Mouse (Mus musculus) heart, adult 18-20 months (tissue): Measurements from ENCODE around the gene Wrnip1. TPM values are rescaled to one million over a fixed set of nuclear protein-coding genes. Genes with fewer than 3 reads are reported as not detected.

ENCODE experiments used
- DNase-seq, 2 experiments: peaks; one replicate each; pipeline ENCODE4 v3.0.0; 2021 to 2022; ENCODE audit warnings: mixed read lengths in 1 of 2
- total RNA-seq, 2 experiments: library from RNA; stranded (reverse); gene quantifications; 2 replicates each; pipeline ENCODE4 v1.2.3; 2021

The Wrnip1 gene
- total RNA-seq, 2 experiments from 2014 or later: 19.9 to 26.0 TPM

DNA sequence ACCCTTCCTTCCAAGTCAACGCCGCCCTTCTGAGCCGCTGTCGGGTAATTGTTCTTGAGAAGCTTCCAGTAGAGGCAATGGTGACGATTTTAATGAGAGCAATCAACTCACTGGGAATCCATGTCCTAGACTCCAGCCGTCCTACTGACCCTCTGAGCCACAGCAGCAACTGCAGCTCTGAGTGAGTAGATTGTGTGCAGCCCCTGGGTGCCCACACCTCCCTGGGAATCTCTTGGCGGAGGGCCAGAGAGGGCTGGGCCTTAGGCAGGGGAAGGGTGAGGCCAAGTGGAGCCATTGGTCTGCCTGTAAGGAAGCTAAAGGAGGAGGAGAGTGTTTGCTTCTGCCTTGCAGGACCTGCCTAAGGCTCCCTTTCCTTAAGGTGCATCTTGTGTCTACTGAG is 5.0 kb downstream of the Wrnip1 start:
- DNase-seq: no peak

DNA sequence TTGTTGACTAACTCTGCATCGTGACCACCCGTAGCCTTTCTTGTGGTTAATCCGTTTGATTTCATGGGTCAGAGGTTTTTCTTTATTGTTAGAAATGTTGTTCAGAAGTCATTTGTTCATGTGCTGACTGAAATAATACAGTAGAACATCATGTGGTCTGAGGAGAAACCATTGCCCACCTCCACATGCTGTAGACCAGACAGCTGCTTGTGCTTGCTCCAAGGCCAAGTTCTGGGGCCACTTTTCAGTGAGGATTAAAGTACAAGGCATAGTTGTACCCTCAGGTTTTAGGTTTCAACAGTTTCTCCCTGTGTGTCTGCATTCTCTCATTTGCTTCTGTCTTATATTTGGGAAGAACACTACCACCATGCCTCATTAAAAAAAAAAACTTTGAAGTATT is 5.8 kb downstream of the Wrnip1 start:
- no peak for DNase-seq

DNA sequence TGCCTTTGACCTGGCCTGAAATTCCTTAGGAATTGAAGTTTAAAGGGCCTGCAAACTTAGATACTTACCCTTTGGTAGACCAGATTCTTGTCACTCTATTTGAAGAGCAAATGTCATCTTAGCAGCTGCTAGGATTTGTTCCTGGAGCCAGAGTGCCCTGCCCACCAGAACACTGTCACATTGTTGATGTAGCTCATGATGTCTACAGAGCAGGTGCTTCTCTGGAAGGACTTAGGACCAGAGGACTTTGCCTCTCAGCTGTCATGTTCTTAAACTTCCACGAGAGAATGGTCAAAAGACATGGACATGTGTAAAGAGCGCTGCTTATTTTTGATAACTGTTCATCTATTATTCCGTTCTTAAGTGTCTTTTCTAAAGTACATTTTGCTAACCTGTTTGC is 17.4 kb downstream of the Wrnip1 start:
- DNase-seq: no peak

DNA sequence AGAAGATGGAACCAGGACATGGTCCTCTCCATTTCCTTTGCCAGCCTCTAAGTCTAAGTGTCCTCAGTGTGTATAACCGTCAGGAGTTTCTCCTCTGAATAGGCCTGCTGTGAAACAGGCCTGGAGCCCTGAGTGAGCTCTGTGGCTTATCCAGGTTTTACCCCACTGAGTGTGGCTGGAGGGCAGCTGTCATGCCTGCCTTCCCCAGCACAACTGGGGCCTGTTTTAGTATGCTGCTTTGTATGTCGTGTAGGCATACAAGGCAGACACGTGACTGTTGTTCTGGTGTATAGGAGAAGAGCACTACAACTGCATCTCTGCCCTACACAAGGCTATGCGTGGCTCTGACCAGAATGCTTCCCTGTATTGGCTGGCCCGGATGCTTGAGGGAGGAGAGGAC is 18.1 kb downstream of the Wrnip1 start:
- DNase-seq: no peak

DNA sequence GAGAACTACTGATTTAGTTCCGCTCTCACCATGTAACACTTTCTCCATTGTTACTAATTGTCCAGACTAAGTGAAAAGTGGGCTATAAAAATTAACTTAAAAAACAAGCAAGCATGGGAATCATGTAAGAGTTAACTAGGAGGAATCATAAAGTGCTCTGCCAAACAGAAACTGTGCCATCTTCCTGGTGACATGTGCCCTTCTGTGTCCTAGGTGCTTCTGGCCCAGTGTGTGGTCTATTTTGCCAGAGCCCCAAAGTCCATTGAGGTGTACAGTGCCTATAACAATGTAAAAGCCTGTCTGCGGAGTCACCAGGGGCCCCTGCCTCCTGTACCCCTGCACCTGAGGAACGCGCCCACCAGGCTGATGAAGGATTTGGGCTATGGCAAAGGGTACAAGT is 19.8 kb downstream of the Wrnip1 start:
- DNase-seq: no peak

DNA sequence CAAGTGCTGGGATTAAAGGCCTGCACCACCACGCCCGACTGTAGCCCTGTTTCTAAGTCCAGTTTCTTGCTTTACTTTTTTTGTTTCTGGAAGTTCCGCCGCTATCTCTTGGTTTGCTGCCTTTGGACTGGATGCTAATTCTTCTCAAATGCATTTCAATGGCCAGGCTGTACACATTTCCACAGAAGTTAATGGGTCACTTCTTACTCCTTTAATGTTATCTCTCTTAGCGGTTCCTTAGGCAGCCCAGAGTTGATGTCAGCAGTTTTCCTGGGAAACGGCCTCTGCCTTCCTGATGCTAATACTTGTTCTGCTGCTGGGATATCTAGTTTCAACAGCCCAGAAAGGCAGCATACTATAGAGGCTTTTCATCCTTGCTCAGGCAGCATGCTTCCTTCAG is 21.3 kb downstream of the Wrnip1 start:
- DNase-seq: no peak

DNA sequence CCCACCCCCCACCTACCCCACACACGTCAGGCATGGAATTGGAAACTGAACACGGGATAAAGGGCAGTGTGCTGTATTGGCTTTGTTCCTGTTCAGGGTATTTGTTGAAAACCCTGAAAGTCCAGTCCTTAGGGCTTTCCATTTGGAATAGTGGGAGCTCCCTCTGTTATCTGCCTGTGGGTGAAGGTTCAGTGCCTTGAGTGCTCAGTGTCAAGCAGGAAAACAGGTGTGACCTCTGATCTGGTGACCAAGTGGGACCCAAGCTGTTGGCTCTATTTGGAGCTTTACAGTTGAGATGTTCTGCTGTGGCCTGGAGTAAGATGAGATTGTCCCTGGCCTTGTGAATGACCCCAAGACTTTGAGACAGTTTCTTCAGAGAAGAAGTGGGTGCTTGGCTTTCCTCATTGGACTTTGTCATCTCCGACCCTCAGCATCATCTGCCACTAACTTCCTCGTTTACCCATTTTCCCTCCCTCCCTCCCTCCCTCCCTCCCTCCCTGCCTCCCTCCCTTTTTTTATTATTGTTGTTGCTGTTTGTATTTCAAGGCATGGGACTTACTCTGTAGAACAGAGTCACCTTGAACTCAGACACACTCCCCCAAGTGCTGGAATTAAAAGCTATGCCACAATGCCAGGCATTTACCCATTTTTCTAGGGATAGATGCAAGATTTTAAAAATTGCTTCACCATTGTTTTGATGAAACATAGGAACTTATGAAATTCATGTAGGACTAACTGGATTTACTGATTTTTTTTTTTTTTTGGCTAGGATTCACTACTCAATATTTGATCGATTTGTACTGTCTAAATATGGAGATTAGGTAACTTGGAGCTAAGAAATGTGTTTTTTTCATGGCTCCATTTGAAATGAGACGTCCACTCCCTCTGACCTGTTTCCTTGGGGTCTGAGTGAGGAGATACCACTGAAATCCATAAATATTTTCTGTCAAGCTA is 22.8 kb downstream of the Wrnip1 start:
- no peak for DNase-seq

DNA sequence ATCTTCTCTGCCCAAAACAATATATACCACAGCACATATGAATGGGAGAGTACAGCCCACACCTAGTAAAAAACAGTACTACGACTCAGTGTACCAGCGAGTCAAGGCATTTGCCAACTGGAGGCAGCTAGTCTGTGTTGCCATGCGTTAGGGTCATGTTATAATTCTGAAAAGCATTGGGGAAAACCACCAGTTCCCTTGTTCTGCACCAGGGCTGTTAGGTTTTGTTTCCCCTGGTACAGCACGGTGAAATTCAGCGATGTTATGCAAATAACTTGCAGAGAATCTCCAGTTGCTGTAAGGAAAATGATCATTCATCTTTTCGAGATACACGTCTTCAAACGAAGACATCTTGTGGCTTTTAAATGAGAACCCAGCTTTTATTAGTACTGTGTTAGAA is 23.7 kb downstream of the Wrnip1 start:
- DNase-seq: no peak

DNA sequence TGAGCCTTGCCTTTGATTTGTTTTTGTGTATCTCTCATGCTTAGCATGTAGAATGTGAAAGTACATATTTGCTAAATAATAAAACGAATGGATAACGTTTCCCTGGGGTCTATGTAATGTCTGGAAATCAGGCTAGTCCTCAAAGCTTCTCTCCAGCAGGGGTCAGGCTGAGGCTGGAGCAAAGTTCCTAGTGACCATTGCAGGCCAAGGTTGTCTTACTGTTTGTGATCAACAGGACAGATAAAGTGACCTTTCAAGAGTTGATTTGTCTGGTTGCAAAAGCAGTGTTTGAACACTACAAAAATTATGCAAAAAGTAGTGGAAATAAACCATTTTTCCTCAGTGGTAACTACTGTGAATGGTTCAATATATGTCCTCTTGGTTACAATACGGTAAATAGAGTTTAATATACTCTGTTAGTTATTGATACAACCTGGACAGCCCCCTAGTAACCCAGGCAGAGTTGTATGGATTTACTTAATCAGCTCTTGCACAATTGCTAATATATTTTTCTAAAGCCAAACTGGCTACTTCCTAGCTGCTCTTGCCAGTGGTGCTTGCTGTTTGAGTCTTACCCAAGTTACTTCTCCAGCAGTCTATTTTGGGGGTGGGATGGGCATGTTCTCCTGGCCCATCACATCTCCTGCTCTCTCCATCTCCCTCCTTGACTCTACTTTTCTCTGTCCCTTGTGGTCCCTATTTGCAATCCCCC is 25.4 kb downstream of the Wrnip1 start:
- DNase-seq: no peak

DNA sequence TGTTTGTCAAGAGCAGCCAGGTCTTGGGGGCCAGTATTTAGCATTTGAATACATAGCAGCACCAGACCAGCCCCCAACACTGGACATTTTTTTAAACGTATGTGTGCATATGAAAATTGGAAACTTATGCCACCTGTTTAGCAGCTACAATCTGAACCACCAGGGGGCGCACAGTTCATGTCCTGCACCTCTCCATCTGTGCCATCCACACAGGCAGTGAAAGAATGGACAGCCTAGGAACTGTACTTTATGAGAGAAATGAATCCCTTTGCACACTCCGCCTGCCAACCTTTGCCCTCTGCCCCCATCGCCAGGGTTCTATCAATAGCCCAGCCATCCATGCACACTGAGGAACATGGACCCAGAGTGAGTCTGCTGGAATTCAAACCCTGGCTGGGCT is 26.1 kb downstream of the Wrnip1 start:
- DNase-seq: peak; percentile 31 to 73

DNA sequence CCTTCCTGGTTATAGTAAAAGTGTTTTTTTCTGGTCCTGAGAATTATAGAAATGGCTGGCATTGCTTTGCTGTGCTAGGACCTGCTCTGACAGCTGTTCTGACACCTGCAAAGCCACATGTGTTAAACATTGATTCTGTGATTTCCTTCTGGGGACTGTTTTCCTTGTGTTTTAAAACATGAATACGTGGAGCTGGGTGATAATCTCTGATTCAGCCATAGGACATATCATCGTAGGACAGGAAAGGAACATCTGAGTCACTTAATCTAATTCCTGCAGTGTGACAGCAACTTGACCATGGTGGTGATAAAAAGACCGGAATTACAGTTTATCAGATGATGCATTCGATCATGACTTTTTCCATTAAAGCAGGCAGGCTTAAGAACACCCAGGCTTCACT is 27.0 kb downstream of the Wrnip1 start:
- DNase-seq: no peak

DNA sequence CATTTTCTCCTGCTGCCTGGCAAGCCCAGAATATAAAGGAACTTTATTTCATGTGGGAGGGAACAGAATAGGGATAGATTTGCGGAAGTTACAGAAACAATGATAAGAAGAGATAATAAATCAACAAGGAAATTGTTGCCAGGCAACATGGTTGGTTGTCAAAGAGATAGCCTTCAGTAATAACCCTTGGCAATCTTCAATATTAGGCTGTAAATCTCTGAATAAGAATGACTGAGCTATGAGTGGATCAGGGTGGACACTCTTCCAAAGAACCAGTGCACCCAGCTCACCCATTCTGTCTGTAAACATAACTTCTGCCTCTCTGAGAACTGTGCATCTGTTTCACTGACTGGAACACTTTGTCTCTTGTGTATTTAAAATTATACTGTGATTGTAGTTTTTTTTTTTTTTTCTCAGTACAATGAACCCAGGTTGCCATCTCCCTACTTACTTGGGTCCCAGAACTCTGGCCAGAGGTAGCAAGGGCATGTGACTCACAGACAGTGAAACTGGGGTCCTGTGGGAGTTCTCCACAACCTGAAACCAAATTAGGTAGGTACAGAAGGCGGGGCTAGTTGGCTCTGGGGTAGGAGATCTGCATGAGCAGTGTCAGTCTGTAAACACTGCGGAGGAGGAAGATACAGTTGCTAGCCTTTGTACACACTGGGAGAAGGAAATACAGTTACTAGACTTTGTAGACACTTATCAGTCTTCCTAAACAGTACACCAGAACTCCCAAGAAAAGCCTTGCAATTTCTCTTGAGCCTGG is 29.9 kb downstream of the Wrnip1 start:
- peak in 1 of 2 experiments; percentile 25 for DNase-seq

DNA sequence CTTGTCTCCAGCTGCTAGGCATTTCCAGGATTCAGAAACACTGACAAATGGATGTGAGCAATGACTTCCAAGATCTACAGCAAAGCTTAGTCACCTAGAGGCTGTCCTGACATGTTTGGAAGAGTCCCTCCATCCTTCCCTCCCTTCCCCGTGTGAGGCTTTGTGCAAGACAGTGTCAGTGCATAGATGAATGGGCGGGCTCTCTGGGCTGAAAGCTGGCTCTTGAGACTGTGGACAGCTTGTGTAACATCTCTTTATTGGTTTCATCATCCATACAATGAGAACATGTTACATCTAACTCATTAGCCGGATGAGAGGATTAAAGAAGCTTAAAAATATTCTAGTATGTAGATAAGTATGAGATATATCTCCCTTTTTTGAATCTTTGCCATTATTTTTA is 30.9 kb downstream of the Wrnip1 start:
- no peak for DNase-seq

DNA sequence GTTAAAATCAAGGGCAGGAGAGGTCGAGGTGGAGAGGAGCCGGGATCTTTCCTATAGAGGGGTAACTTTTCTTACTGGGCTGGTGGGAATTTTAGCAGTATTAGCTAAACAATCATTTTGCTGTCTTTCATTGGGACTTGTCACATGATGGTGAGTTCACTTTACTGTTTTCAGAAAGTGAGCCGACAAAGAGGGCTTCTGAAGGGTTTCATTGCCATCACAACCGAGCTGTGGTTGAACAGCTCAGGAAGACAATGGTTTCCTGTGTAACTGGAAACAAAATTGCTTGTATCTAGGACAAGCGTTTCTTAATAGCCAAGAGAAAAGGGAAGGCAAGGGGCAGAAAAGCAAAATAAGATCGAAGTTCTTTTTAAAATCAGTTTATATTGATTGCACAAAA is 31.4 kb downstream of the Wrnip1 start:
- DNase-seq: no peak

DNA sequence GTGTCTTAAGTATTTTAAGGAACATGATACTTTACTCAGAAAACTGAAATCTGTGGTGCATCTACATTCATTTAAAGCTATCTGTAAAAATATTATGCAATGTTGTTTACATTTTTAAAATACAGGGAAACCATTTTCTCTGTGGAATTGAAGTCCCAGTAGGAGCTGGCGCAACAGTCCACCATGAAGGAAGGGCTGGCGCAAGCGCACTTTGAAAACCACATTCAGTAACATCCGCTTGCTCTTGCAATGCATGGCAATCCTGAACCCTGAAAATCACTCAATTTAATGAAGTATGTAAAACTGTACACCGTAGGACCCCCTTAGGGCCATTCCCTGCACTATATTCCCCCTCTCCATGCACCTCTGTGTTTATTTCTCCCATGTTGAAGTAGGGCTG is 32.7 kb downstream of the Wrnip1 start:
- no peak for DNase-seq

DNA sequence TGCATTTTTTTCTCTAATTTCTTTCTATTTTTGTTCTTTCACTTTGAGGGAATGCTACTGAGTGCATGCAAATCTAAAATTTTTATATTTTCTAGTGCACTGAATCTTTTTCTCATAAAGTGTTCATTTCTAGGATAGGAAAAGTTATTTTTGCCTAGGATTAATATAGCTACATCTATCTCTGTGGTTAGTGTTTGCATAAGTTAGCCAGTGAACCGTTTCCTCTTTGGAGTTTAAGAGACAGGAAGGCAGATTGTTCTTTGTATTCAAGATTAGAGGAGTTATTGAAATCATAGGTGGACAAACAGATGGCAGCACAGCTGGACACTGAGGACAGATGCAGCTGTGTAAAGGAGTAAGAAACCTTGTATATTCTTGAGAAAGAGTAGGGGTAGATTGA is 37.5 kb downstream of the Wrnip1 start:
- no peak for DNase-seq

DNA sequence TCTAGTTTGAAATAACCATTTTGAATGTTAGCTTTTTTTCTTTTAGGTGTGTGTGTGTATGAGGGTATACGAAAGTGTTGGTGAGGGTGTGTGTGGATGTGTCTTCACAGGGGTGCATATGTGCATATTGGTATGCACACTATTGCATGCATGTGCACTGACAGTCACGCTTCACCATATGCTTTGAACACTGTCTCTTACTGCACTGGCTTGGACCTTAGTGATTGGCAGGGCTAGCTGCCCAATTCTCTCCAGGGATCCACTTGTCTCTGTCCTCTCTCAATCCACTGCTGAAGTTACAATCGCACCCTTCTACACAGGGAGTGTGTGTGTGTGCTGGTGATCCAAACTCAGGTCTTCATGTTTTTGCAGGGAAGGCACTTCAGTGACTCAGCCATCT is 39.5 kb downstream of the Wrnip1 start:
- no peak for DNase-seq

DNA sequence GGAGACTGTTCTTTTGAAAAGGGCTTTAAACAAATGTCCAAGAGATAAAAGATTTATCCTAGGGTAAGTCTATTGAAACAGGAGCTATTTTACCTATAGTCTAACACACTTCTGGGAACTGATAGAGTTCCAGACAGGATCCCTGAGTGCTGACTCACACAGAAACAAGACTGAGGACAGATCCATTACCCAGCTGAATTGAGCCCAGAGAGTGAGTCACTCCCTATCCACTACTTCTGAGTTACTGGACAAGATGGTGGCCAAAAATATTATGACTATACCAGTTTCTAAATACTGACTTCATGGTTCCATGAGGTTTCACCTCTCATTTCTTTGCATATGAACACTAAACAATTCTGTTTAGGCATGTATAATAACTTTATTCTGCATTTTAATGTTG is 44.4 kb downstream of the Wrnip1 start:
- DNase-seq: no peak

DNA sequence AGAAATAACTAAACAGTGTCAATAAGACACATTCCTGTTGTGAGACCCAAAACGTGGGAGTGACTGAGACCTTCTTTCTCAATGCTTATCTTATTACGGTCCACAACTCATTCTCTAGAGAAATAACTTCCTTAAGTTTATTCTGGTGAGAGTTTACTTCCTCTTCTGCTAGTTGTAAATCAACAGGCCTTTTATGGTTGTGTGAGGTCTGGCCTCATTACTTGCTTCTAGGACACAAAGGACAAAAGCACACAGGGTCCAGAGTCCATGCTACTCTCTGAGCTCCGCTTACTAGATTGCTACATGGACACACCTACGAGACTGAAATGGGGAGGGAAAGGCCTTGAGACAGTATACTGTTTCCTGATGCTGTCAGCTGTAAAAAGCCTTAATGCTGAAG is 47.3 kb downstream of the Wrnip1 start:
- DNase-seq: no peak

DNA sequence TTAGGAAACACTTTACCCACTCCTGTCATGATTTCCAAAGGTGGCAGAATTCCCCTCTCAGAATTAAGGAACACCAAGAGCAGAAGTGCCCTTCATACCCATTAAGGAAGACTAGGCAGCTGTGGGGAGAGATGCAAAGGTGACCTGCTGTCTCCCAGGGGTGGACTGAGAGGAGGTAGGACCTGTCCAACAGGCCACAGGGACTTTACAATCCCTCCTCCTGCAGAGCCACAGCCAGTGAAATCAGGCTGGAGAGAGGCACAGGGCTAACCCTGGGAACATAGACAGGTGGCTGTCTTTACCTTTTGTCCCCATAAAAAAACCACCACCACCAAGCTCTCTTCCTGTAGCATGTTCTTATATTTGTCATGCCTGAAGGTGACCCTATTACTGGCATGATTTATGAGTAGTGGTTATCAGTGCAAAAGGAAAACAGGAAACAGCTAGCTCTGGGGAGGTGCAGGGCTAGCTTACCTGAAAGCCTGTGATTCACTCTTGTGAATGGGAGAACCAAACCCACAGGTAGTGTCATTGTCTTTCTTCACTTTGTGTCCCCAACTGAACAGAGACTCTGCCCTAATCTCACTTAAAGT is 47.8 kb downstream of the Wrnip1 start:
- DNase-seq: no peak

DNA sequence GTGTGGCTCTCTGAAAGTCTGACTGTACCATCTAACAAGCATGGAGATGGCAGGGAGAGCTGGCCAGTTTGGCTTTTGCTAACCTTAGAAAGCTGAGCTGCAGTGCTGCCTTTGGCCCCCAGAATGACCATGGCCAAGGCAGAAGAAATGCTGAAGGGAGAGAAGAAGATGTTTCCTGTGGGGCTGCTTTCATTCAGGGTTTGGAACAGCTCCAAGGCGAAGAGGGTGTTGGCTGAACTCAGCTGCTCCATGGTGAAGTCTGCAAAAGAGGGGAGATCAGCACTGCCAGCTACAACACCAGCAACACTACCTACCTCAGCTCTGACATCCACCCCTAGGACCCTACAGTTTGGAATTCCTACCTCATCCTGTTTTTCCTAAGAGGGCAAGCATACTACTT is 48.3 kb downstream of the Wrnip1 start:
- peak; percentile 16 to 26 for DNase-seq

DNA sequence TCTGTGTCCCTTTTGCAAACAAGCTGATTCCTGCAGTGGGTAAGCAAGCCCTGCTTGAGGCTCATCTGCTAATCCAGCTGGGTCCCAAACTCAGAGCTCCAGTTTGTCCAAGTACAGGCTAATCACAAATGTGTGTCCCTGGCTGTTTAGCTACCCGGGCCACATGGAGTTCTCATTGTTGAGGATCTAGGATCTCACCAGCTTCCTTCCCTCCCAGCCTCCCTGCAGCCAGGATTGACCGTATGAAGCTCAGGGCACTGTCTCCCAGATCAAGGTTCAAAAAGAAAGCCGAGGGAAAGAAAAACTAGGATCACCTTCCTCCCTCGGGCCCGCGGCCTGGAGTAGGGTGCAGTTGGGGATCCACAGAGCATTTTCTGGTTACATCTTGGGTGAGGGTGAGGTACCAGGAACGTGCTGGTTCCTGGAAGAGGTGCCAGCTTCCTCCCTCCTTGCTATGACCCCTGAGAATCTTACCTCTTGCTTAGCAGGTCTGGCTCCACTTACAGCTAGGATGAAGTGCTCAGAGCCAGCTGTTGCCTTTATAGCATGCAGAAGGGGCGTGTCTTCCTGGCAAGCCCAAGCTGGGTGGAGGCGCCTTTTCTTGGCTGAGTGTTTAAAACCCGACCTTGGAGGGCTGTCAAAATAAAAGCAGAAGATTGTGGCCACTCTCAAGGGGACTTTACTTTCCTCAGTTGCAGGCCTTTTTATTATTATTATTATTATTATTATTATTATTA is 49.0 kb downstream of the Wrnip1 start, which contains the start of gene Serpinb1a:
Gene Serpinb1a, minus strand, starts transcription at position 518 of the 737 bp plus-strand sequence.
- DNase-seq: peak; percentile 86 to 87
